Mouse (Mus musculus) layer of hippocampus, adult 8-10 months (tissue): ENCODE results near the gene Apoc3. TPM values are rescaled to one million over a fixed set of nuclear protein-coding genes. Genes with fewer than 3 reads are reported as not detected.

ENCODE experiments used
- DNase-seq, 2 experiments: peaks; one replicate each; pipeline ENCODE4 v3.0.0; 2022; ENCODE audit warnings: low spot score in 2 of 2
- total RNA-seq, 4 experiments: library from RNA; stranded (reverse); gene quantifications; 2 replicates each; pipeline ENCODE4 v1.2.4; 2022

Apoc3 gene
- total RNA-seq, 4 experiments from 2014 or later, result 0.86 to 2.0 TPM; not detected in 2

DNA sequence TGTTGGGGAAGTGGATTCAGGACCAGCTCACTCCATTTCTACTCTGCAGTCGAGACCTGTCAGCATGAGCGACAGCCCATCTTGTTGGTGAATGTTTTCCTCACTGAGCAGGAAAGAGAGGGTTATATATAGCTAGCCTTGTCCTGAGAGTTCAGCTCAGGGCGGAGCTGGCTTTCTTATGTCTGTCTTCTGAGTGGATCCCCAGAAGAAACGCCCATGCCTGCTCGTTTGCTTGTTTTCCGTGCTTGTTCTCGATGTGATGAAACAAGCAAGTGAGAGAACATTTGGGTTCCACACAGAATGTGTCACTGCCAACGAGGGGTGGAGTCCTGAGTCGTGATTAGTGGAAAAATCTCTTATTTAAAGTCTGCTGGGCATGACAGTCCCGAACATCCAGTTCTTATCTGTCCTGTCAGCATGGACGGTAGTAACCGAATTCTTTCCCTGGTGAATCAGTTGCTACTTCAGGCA is 38.7 kb downstream of the Apoc3 start:
- DNase-seq, result no peak

DNA sequence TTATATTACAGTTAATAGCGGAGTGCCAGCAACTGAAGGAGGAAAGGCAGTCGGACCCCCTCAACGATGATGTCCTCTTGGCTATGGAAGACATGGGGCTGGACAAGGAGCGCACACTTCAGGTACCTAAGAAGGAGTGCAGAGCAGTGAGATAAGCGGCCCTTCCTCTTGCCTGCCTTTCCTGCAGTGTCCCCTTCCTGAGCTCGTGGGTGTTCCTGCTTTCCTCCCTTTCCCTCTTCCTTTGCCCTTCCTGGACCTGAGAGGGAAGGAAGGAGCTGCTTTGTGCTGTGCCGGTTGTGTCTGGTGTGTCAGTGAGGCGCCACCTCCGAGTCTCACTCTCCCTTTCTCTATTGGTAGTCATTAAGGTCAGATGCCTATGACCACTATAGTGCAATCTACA is 40.6 kb downstream of the Apoc3 start:
- DNase-seq, result no peak

- no peak for DNase-seq
These were observed 42.8 kb downstream of the Apoc3 start for GRCm38 (mm10) chr9:46192642-46193041.

DNA sequence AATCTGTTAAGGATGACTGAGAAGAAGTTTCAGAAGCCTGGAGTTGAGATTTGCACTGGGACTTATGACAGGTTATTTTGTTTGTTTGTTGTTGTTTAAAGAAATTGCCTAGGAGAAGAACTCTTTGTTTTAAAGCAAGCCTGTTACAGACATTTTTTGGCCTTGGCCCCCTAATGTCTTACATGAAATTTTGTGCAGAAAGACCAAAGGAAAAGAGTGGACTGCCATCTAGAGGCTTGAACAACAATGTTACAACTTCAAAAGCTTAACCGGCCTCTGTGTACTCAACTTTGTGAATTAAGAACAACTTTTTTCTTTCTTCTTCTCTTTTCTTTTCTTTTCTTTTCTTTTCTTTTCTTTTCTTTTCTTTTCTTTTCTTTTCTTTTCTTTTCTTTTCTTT is 43.8 kb downstream of the Apoc3 start:
- DNase-seq, result no peak

DNA sequence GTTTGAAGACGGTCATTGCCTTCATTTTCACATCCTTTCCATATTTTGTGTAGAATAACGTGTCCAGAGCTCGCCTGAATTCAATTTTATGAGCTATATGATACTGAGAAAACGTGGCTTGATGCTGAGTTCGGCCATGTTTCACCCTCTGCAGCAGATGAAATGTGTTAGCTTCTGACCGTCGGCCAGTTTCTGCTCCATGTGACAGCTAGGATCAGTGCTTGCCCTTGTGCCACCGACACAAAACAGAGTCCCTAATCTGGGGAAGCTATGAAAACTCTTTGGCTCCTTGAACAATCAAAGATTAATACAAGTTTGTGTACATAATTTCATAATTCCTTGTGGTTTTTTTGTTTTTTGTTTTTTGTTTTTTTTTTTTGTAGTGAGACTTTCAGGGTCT is 44.2 kb downstream of the Apoc3 start:
- DNase-seq, result no peak

- DNase-seq, result no peak
These were observed 46.1 kb downstream of the Apoc3 start for GRCm38 (mm10) chr9:46189381-46189780.

DNA sequence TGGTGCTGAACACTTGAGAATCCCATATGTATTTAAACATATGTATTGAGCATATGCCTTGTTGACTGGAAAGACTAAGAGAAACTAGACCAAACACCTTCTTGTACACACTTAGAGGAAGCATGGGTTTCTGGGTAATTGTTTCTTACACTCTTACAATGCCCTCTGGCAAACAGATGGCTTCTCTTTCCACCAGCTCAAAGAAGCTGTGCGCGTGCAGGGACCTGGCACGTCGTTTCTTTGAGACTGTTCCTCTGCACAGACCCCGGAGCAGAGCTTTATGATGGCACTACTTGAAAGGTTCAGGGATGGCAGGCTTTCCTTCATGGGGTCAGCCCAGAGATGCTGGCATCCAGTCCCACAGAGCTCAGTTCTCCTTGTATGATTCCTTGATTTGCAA is 46.5 kb downstream of the Apoc3 start:
- no peak for DNase-seq

DNA sequence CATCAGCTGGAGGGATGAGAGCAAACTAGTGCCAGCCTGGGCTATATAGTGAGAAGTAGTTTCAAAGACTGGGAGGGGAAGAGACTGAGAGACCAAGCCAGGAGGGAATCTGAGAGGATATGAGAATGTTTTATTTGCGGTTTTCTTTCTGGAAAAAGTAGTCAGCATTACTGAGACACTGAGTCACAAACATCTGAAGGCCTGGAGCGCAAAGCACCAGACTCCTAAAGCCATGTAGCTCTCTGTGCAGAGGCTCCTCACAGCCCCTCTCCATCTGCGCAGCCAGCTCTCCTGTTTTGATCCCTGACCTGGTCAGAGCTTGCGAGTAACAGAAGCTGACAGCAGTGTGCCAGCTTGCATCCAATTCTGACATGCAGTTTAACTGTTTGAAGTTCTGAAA is 47.1 kb downstream of the Apoc3 start:
- no peak for DNase-seq

- DNase-seq, result no peak
These were observed 49.0 kb downstream of the Apoc3 start for GRCm38 (mm10) chr9:46186387-46186786.

DNA sequence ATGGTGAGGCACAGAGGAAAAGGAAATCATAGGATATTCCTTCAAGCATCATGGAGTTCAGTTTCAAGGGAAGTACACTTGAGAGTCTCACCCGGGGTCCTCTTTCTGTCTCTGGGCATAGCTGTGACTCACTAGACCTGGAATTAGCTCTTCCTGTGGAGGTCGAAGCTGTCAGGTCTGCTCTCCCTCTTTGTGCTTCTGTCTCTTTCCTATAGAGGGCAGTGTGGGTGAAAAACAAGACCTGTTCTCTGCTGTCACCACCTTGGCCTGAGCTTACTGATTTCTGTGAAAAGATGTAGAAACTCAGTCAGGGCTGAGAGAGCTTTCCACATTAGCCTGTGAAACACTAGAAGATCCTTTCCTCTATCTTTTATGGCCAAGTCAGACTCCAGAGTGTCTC is 50.2 kb downstream of the Apoc3 start:
- DNase-seq, result no peak

DNA sequence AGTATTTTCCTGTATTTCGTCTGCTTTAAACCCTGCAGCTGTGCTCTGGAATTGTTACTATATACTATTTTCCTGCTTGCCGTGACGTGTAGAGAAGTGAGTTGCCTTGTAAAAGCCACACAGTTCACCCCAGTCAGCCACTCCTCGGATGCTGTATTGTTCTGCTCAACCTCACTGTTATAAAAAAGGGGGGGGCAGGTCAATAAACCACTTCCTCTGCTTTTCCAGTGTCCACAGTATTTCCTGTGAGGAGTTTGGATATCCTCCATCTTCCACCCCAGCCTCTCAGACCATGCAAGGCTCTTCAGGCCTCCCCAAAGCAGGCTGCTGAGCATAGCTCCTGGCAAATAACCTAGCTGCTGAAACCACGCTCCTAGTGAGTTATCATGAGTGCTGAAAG is 50.9 kb downstream of the Apoc3 start:
- DNase-seq, result no peak

Other genes with a start within 250 kb of the Apoc3 start
- 100 to 1,000 TPM; 195 to 219 (median 207) TPM for gene Pafah1b2, start 222.9 kb downstream of the Apoc3 start, total RNA-seq
- 100 to 1,000 TPM; 134 to 147 (median 140) TPM for gene Sik3, start 222.8 kb downstream of the Apoc3 start, total RNA-seq
- under 1 TPM in 3 of 4 experiments, not detected in 1; 0.38 to 0.47 (median 0.41) TPM for gene Apoa1, start 7.1 kb downstream of the Apoc3 start, total RNA-seq
- gene Apoa4, start 5.1 kb upstream of the Apoc3 start, total RNA-seq, result not detected
- not detected for gene Apoa5, start 33.0 kb upstream of the Apoc3 start, total RNA-seq
- 10 to 100 TPM; 38.6 to 52.6 (median 42.0) TPM for gene Zpr1, start 37.4 kb upstream of the Apoc3 start, total RNA-seq
- gene Bud13, start 47.4 kb upstream of the Apoc3 start, total RNA-seq, result 10 to 100 TPM in 2 of 4 experiments, 1 to 10 TPM in 2; 9.3 to 12.7 (median 11.0) TPM
- under 1 TPM in 1 of 4 experiments, not detected in 3; 0.31 TPM for gene 4931429L15Rik, start 84.3 kb upstream of the Apoc3 start, total RNA-seq